Mouse (Mus musculus): ENCODE measurements around the gene Cmc2.

Gene Cmc2

GRCm38 (mm10) chr8:116905836-116906235 lies 15.4 kb downstream of the Cmc2 start:
- no peak for DNase-seq (ENCODE audit: low read depth, low spot score)

GRCm38 (mm10) chr8:116905252-116905651 lies 16.0 kb downstream of the Cmc2 start:
- no peak for DNase-seq (ENCODE audit: low read depth, low spot score)

DNA sequence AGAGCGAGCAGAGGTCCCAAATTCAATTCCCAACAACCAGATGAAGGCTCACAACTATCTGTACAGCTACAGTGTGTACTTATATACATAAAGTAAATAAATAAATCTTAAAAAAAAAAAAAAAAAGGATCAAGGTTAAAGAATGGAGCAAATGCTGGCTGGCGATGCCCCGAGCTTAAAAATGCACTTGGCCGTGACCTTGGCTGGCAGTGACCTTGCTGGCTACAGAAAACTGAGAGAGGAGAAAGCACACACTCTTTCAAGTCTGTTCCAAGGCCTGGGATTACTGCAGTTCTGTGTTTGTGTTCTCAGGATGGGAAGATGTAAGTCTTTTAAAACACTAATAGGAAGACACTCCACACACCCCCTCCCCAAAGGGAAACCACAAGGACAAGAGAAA lies 16.5 kb downstream of the Cmc2 start:
- DNase-seq (ENCODE audit: low read depth, low spot score): no peak

DNA sequence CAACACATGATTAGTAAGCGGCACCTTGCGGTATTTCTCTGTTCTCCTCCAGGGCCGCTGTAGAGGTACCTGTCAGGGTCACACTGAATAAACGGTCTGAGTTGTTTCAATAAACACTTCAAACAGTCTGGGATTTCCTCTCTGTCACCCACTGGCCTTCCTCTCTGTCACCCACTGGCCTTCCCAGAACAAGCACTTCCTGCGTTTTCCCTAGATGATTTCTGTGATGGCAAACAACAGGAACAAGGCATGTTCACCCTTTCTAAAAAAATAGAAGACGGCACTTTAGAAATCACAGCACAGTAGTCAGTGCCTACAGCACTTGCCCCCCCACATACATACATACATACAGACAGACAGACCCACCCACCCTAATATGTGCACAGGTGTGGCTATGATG lies 25.7 kb downstream of the Cmc2 start:
- no peak for DNase-seq (ENCODE audit: low read depth, low spot score)

DNA sequence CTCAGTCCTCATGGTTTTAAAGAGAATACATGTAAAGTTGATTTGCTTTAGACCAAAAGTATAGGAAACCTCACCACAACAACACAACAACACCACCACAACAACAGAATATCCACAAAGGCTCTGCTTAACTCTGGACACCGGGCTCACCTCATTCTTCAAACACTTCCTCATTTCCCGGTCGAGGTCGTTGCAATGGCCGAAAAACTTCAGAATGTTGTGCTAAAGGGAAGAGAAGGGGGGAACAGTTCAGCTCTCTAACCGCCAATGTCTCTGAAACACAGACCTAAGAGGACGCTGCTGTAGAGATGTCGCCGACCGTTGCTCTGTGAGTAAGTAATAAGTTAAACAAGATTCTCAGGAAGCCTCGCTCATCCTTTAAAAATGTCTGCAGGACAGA lies 27.3 kb downstream of the Cmc2 start:
- DNase-seq (ENCODE audit: low read depth, low spot score): no peak

GRCm38 (mm10) chr8:116892636-116893035 lies 28.6 kb downstream of the Cmc2 start:
- DNase-seq (ENCODE audit: low read depth, low spot score): no peak

- DNase-seq (ENCODE audit: low read depth, low spot score): no peak
Observed at GRCm38 (mm10) chr8:116892130-116892529, 29.1 kb downstream of the Cmc2 start.

- DNase-seq (ENCODE audit: low read depth, low spot score): no peak
Observed at GRCm38 (mm10) chr8:116891446-116891845, 29.8 kb downstream of the Cmc2 start.

GRCm38 (mm10) chr8:116887813-116888212 lies 33.4 kb downstream of the Cmc2 start:
- no peak for DNase-seq (ENCODE audit: low read depth, low spot score)

DNA sequence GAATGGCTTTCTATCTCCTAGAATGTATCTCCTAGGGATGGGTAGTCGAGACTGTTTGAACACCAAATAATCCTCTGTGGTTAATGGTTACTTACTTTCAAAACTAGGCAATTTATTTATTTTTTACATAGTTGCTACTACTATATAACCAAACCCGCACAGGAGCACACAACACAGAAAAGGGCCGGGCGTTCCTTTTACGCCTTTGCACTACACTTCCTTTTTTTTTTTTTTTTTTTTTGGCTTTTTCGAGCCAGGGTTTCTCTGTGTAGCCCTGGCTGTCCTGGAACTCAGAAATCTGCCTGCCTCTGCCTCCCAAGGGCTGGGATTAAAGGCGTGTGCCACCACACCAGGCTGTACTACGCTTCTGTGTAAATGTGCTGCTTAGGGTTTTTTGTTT lies 39.9 kb downstream of the Cmc2 start:
- no peak for DNase-seq (ENCODE audit: low read depth, low spot score)

DNA sequence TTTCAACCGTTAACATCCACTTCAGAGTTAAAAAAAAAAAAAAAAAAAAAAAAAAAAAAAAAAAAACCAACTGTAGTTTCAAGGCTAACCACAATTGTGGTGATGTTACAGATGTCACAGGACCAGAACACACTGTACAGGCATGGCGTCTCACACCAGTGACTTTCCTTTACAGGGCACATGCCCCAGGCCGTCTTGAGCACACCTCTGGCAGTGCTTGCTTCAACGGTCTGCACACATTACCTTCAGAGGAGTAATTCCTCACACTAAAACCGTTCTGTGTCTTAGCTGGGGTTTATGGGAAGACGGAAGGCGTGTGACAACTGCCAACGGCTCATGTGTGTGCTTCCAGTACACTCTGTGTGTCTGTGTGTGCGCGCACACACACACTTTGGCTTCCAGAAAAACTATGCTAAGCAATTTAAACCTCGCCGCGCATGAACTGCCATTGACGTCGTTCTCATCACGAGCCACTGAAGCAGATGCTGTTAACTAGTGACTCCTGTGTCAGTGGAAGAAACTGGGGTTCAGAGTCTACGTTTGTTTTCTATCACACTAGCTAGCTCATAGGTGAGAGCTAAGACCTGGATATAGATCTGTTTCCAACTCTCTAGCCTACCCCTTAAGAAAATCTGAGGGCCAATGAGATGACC lies 45.3 kb downstream of the Cmc2 start:
- DNase-seq (ENCODE audit: low read depth, low spot score): no peak

- no peak for DNase-seq (ENCODE audit: low read depth, low spot score)
Observed at GRCm38 (mm10) chr8:116873986-116874385, 47.3 kb downstream of the Cmc2 start.

GRCm38 (mm10) chr8:116873586-116873985 lies 47.7 kb downstream of the Cmc2 start:
- no peak for DNase-seq (ENCODE audit: low read depth, low spot score)

DNA sequence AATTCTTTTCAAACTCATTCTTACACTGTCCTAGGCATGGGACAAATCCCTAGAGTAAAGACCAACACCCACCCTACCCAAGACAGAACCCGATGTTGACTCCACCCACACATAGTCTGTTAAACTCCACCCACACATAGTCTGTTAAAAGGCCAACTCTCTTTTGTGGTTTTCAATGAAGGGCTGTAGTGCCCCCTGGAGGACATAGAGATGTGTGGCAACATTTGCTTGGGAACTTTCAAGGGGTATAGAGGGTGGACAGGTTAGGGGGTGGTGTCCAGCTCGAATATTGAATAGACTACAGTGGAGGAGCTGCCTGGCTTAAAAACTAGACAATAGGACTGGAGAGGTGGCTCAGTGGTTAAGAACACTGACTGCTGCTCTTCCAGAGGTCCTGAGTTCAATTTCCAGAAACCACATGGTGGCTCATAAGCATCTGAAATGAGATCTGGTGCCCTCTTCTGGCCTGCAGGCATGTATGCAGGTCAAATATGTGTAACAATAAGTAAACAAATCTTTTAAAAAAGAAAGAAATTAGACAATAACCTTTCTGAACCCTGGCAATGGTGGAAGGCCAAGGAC lies 48.4 kb downstream of the Cmc2 start:
- peak; percentile 27 for DNase-seq (ENCODE audit: low read depth, low spot score)

DNA sequence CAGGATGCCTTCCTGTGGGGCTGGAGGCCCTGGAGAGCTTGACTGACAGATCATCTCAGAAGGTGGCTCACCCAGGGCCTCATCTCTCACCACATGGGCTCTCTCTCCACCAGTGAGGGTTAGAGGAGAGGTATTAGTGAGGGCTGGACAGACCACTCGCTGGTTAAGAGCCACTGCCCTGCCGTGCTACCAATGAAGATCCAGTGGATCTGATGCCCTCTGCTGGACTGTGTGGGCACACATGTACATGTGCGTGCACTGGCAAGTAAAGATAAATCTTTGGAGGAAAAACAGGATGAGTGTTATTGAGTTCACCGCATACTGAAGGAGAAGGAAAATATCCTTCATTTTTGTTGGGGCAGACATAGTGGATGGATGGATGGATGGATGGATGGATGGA lies 52.6 kb downstream of the Cmc2 start:
- peak; percentile 32 for DNase-seq (ENCODE audit: low read depth, low spot score)

DNA sequence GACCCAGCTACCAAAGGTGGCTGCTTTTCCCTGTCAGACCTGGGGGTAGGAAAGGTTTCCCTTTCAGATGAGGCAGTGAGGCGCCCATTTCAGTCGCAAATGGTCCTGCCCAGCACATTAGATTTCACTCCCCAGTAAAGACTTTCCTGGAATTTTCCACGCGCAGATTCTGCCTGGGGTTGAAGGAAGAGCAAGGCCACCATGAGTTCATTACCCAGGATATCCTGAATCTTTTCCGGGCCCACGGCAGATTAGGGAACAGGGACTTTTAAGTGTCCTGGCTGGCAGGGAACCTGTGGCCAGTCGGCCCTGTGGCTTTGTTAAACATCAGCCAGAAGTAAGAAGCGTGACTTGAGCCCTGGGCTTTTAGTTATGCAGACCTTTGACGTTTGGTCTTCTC lies 53.9 kb downstream of the Cmc2 start:
- DNase-seq (ENCODE audit: low read depth, low spot score): no peak

GRCm38 (mm10) chr8:116866118-116866903 lies 54.9 kb downstream of the Cmc2 start:
- DNase-seq (ENCODE audit: low read depth, low spot score): peak; percentile 47

DNA sequence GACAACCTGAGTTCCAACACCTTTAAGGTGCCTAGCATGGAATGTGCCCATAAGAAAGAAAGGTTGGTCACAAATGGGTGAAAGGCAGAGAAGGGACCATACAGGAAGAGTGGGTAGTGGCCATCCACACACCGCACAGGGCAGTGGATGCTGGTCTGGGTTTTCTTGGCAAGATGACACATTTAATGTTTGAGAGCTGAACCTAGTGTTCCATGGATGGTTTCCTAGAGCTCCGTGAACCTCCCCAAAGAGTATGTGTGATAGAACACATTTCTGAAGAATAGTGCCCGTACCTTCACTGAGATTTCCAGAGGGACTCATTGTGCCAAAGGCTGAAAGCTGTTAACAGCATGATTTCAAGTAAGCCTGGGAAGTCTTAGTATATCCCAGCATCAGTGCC lies 56.7 kb downstream of the Cmc2 start:
- DNase-seq (ENCODE audit: low read depth, low spot score): no peak

DNA sequence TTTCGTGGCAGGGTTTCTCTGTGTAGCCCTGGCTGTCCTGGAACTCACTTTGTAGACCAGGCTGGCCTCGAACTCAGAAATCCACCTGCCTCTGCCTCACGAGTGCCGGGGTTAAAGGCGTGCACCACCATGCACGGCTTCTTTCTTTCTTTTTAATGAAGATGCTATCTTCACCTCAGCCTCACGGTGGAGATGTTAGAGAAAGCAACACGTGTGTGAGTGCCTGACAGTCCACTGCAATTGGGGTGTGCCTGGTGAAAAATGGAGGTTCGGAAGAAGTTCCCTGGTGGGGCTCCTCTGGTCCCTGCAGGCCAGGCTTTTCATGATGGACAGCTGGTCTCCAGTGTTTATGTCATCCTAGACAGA lies 57.2 kb downstream of the Cmc2 start:
- DNase-seq (ENCODE audit: low read depth, low spot score): no peak

GRCm38 (mm10) chr8:116863357-116864021 lies 57.8 kb downstream of the Cmc2 start:
- DNase-seq (ENCODE audit: low read depth, low spot score): peak; percentile 41

DNA sequence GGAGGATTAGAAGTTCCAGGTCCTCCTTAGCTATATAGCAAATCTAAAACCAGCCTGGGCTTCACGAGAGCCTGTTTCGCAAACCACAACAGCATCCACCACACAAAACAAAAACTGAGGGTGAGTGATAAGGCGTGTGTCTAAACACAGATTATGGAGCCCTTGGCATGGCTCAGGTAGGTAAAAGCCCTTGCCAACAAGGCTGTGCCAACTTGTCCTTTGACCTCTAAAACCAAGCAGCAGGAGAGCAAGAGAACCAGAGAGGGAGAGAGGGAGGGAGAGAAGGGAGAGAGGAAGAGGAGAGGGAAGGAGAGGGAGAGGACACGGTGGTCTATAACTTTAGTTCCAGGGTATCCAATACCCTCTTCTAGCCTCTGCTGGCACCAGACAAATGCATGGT lies 59.1 kb downstream of the Cmc2 start:
- DNase-seq (ENCODE audit: low read depth, low spot score): no peak

DNA sequence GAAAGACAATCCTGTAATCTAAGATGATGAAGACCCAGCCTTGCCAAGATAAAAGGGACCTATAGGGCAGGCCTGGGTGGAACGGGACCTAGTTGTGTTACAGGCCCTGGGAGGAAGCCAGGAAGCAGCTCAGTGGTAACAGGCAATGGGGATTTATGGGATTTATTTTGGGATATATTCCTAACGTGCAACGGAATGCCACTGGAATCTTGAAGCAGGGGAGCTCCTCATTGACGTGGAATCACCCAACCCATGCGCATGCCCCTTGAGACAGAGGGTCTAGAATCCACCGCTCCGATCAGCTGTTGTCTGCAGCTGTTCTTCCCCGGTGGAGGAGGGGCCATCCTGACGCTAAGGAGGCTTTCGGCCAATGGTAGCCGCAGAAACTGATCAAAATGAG lies 69.2 kb downstream of the Cmc2 start:
- DNase-seq (ENCODE audit: low read depth, low spot score): no peak

- no peak for DNase-seq (ENCODE audit: low read depth, low spot score)
Observed at GRCm38 (mm10) chr8:116848042-116848441, 73.2 kb downstream of the Cmc2 start.

Data from mesoderm, embryonic 11.5 days (tissue).